Mouse (Mus musculus): ENCODE data around the gene Gkn2. TPM values are rescaled to one million over a fixed set of nuclear protein-coding genes. Genes with fewer than 3 reads are reported as not detected.

The Gkn2 gene
- polyA plus RNA-seq, 1 experiment from 2014 or later: not detected

DNA sequence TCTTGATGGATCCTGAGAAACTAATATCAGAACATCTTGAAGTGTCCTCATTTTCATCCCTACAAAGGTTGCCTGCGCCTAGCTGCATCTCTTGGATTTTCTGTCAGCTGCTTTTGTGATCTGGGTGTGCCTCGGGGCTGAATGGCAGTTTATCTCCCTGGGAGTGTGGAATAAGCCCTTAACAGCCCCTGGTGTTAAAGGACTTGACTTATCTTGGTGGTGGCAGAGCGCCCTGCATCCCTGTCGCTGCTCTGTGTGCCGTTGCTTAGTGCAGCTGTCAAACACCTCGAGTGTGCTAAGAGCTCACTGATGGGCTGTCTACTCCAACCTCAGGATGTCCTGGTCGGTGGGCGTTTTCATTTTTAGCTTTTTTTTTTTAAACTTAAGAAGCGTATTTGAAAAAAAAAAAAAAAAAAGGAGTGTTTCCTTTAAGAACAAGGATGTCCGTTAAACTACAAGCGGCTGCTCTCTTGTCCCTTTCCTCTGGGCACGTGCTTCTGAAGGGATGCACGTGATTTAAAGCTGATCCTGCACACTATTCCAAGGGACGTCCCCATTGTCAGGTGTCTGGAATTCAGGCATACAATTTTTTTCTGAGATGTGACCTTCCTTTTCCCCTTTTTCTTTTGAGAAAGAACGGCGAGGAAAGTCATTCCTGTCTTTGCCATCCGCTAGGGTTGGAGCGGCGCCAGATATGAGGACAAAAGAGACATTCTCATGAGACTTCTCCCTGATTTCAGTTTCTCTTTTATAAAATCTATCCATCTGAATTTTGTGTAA, 51.1 kb downstream of the Gkn2 start:
- ATAC-seq (replicated peaks; ENCODE audit: low FRiP score): no peak

DNA sequence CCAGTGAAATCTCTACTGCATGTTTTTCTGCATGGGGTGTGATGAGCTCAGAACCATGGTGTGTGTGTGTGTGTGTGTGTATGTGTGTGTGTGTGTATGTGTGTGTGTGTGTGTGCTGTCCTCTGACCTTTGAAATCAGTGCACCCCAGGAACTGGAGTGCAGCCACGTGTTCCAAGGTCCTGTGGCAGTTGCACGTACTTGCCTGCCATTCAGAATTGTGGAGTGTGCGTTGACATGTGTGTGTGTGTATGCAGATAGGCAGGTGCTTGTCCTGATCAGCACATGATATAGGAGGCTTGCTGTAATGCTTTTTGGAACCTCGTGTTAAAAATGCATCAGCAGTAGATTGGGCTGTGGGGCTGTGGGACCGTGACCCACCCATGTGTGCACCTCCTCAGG, 53.8 kb downstream of the Gkn2 start:
- H3K9ac ChIP-seq (ENCODE audit: low read length): no peak overlapping the region
- DNase-seq (ENCODE audit: low spot score) (no peak), ATAC-seq (replicated peaks; ENCODE audit: low FRiP score) (no peak)
- H3K4me3 ChIP-seq (ENCODE audit: low read depth, low read length): no peak overlapping the region
- no peak overlapping the region for H3K4me2 ChIP-seq (ENCODE audit: low read depth, low read length, severe bottlenecking)
- no peaks in the 10 kb centered on the region for H3K9me3 ChIP-seq (ENCODE audit: control insufficient read depth, low read length)
- H3K36me3 ChIP-seq (ENCODE audit: control insufficient read depth, insufficient read depth, low read length): no peaks in the 10 kb centered on the region
- H3K27me3 ChIP-seq (ENCODE audit: control insufficient read depth, insufficient read depth, low read length): no peaks in the 10 kb centered on the region
- H3K27ac ChIP-seq (ENCODE audit: low read depth, low read length): no peak overlapping the region
- 75% methylated on average over 5 of the region's 5 CpGs for WGBS
- H3K4me1 ChIP-seq (replicated peaks; ENCODE audit: control insufficient read depth, insufficient read depth, low read length): no peaks in the 10 kb centered on the region; the same call in 1 of the 2 replicates

More for the DNA sequence above, 51.1 kb downstream of the Gkn2 start:
- 79% methylated on average over 19 of the region's 19 CpGs for whole genome bisulfite sequencing
- Histone ChIP-seq H3K9me3 (ENCODE audit: control insufficient read depth, low read length) (no peaks in the 10 kb centered on the region), H3K27ac (ENCODE audit: low read depth, low read length) (no peak overlapping the region), H3K9ac (ENCODE audit: low read length) (no peak overlapping the region), H3K36me3 (ENCODE audit: control insufficient read depth, insufficient read depth, low read length) (no peaks in the 10 kb centered on the region), H3K4me3 (ENCODE audit: low read depth, low read length) (no peak overlapping the region), H3K4me1 (replicated peaks; ENCODE audit: control insufficient read depth, insufficient read depth, low read length) (no peaks in the 10 kb centered on the region; the same call in 1 of the 2 replicates), H3K4me2 (ENCODE audit: low read depth, low read length, severe bottlenecking) (no peak overlapping the region), H3K27me3 (ENCODE audit: control insufficient read depth, insufficient read depth, low read length) (no peaks in the 10 kb centered on the region)
- DNase-seq (ENCODE audit: low spot score): no peak

DNA sequence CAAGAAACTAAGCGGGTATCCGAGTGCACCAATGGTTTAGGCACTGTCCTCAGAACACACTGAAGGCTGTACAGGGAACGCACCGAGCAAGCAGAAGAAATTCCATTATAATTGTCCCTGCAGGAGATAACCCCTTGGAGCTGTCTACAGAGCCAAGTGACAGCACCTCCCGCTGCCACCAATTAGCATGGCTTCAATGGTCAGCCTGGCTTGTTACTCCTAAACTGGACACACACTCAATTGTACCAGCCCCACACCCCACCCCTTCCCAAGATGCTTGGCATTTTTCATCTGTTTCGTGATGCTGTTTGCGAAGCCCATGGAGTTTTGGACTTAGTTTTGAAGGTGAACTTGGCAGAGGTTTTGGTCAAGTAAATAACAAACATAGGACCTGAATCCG, 54.5 kb downstream of the Gkn2 start:
- Histone ChIP-seq H3K9me3 (ENCODE audit: control insufficient read depth, low read length) (no peaks in the 10 kb centered on the region), H3K4me1 (replicated peaks; ENCODE audit: control insufficient read depth, insufficient read depth, low read length) (no peaks in the 10 kb centered on the region; the same call in 1 of the 2 replicates), H3K4me2 (ENCODE audit: low read depth, low read length, severe bottlenecking) (no peak overlapping the region), H3K4me3 (ENCODE audit: low read depth, low read length) (no peak overlapping the region), H3K27ac (ENCODE audit: low read depth, low read length) (no peak overlapping the region), H3K9ac (ENCODE audit: low read length) (no peak overlapping the region), H3K36me3 (ENCODE audit: control insufficient read depth, insufficient read depth, low read length) (no peaks in the 10 kb centered on the region), H3K27me3 (ENCODE audit: control insufficient read depth, insufficient read depth, low read length) (no peaks in the 10 kb centered on the region)
- WGBS: 41% methylated on average over 8 of the region's 8 CpGs
- no peak for ATAC-seq (replicated peaks; ENCODE audit: low FRiP score)
- DNase-seq (ENCODE audit: low spot score): no peak

DNA sequence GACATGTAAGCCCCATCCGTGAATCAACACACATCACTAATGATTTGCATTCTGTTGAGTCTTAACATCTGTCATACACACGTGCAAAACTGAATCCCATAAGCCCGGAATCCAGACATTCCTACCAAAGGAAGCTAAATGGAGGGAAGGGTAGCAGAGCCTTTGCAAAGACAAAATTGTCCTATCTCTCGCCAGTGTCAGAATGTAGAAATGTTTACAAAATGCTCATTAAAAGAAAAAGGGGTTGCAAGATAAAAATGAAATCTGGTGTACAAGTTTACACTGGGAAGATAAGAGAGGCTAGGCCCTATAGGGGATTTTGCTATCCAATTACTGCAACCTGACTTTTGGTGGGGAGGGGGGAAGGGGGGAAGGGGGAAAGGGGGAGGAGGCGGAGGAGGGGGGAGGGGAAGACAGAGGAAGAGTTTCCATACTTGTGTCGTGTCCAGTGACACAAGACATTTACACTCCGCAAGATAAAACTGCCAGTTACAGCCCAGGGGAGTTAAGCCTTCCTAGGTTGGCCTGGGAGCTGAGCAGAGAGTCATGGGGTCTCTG, 55.4 kb downstream of the Gkn2 start, which contains the start of gene Bmp10:
Bmp10 (plus strand) TSS at position 508 of the 558 bp plus-strand sequence.
- 77% methylated on average over 7 of the region's 7 CpGs for WGBS
- DNase-seq (ENCODE audit: low spot score) (no peak), ATAC-seq (replicated peaks; ENCODE audit: low FRiP score) (no peak)
- Histone ChIP-seq H3K27me3 (ENCODE audit: control insufficient read depth, insufficient read depth, low read length) (no peaks in the 10 kb centered on the region), H3K4me1 (replicated peaks; ENCODE audit: control insufficient read depth, insufficient read depth, low read length) (no peaks in the 10 kb centered on the region; the same call in 1 of the 2 replicates), H3K27ac (ENCODE audit: low read depth, low read length) (no peak within 1 kb of the TSS), H3K4me3 (ENCODE audit: low read depth, low read length) (no peak within 1 kb of the TSS), H3K9me3 (ENCODE audit: control insufficient read depth, low read length) (no peaks in the 10 kb centered on the region), H3K36me3 (ENCODE audit: control insufficient read depth, insufficient read depth, low read length) (no peaks in the 10 kb centered on the region), H3K4me2 (ENCODE audit: low read depth, low read length, severe bottlenecking) (no peak within 1 kb of the TSS), H3K9ac (ENCODE audit: low read length) (no peak within 1 kb of the TSS)

Other genes with a start within 250 kb of the Gkn2 start
- 5.8 and 7.4 TPM in 2 replicates for gene Antxr1, start 37.5 kb upstream of the Gkn2 start, polyA plus RNA-seq (2014; fragmentation: Nextera tagmentation; extraction: Ambion mirVana)
- not detected in 2 replicates for gene Gkn1, start 22.4 kb upstream of the Gkn2 start, polyA plus RNA-seq (2014; fragmentation: Nextera tagmentation; extraction: Ambion mirVana)
- not detected in 2 replicates for gene Gkn3, start 15.6 kb downstream of the Gkn2 start, polyA plus RNA-seq (2014; fragmentation: Nextera tagmentation; extraction: Ambion mirVana)
- not detected in 2 replicates for gene Bmp10, start 55.6 kb downstream of the Gkn2 start, polyA plus RNA-seq (2014; fragmentation: Nextera tagmentation; extraction: Ambion mirVana)
- gene Arhgap25, start 159.9 kb downstream of the Gkn2 start, polyA plus RNA-seq (2014; fragmentation: Nextera tagmentation; extraction: Ambion mirVana): 2.0 and 2.7 TPM in 2 replicates
- 6.4 and 7.1 TPM in 2 replicates for gene Prokr1, start 217.4 kb downstream of the Gkn2 start, polyA plus RNA-seq (2014; fragmentation: Nextera tagmentation; extraction: Ambion mirVana)